Mouse (Mus musculus) heart, adult 9 months (tissue): ENCODE data around the gene Scnn1b.

Experiments used
- DNase-seq, 2 experiments: peaks; one replicate each; pipeline ENCODE4 v3.0.0; 2022; ENCODE audit warnings: low spot score in 2 of 2

Scnn1b gene

DNA sequence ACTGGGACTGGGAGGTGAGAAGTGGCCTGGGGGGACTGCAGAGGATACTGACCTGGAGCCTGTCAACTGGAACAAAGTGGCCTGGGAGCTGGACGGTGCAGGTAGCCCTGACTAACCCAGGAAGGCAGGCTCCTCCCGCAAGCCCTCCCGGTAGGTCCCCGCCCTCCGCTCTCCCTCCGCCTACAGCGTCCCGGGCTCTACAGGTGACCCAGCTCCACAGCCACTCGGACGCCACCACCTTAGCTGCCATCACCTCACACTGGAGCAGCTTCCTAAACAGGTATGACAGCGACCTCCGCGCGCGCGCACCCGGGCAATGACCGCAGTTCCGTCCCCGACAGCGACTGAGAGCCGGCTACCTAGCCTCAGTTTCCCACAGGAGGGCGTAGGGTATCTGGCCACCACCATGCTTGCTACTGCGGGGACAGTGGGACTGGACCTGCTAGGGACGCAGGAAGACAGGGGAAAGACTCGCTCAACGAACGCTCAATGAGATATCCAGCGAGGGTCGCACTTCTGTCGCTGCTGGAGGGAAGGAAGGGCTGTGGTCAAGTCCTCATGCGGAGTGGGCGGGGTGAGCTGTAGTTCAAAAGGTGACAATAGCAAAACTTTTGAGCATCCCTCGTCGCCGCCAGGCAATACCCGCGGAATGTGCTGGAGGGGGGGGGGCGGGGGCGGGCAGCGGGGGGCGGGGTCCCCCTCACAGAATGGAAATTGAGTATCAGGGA, at the start of gene Scnn1b:
Scnn1b (plus strand) TSS at position 181 of the 728 bp plus-strand sequence.
- no peak for DNase-seq

DNA sequence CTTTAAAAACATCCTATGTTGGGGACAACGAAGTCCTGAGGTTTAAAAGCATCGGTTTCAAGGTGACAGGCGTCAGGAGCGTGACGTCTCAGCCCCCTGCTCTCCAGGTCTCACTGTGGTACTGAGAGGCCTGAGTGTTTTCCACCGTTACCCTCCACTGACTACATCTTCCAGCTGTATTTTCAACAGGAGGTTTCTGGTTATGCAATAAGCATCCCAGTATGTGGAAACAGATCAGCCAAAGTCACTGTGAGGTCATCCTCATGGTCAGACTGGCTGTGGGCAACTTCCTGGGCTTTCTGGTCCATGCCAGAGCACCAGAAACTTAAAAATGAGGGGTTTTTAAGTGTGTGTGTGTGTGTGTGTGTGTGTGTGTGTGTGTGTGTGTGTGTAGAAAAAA, 43.2 kb upstream of the Scnn1b start:
- DNase-seq: no peak

DNA sequence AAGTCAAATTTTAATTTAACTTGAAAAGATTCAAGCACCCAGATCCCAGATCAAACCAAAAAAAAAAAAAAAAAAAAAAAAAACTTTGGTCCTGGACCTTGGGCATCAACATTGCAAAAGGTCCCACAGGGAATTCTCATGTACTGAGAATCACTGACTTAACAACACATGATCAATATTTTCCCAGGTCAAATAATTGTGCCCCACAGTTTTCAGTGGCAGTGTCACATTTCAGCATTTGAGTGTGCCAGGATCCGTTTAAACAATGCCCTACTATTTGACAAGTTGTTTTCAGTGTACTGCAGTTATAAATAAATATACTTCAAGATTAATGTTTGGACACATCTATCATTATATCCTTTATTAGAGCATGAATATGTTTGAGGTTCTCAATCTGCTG, 36.4 kb upstream of the Scnn1b start:
- DNase-seq: no peak

DNA sequence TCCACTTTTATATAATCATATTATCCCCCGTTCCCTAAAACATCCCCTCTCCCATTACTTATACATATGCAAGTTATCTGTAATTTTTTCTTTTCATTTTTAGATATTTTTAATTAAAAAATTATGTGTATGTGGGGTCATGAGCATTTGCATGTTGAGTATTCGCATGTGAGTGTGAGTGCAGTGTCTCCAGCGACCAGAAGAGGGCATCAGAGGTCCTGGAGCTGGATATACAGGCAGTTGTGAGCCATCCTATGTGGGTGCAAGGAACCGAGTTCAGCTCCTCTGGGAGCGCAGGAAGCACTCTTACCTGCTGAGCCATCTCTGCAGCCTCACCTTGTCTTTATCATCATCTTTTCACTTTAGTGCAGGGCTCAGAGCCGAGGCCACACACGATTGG, 29.4 kb upstream of the Scnn1b start:
- no peak for DNase-seq

DNA sequence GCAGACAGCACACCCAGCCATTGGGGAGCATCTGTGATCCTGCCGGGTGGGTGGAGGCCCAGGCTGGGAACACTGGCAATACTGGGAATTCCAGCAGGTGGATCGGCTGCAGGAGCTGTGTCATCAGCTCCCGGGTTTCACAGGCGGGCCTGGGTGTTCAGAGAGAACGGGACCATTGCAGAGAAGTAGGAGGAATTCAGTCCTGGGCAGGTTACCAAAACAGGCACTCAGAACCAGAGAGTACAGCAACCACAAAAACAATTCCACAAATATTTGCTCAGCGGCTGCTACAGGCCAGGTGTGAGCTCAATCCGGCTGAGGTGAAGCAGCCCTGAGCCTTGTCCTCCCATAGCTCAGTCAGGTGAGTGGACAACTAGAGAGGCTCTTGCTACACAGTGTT, 28.0 kb upstream of the Scnn1b start:
- DNase-seq: no peak

DNA sequence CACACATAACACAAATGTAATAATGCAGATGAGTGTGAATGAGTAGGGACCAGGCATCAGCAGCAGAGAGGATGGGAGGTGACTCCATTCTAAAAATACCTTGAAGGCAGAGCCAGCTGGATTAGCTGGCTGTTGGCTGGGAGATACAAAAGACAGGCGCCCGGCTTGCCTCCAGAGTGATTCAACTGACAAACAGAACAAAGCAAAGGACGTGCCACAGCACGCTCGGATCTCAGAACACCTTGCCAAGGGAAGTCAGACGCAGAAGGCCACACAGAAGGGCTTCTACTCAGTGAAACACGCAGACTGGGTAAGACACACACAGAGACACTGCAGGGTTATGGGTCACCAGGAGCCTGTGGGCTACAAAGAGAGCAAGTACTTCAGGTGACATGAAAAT, 24.0 kb upstream of the Scnn1b start:
- DNase-seq: peak; percentile 44 to 64

DNA sequence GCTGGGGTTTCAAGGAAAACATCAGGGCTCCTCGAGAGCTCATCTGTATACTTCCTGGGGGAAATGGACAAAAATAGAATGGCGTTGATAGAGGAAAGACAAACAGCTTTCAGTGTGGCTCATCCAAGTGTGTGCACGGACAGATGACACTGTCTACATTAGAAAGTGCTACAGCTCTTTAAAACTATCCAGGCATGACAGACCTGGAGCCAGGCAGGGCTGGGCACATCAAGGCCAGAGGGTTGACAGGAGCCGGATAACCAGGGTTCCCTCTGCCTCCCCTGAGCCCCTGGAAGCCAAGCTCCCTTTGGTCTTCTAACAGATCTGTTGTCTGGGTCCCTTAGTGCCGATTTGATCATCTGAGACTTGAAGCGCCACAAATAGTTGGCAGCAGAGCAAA, 22.6 kb upstream of the Scnn1b start:
- no peak for DNase-seq

DNA sequence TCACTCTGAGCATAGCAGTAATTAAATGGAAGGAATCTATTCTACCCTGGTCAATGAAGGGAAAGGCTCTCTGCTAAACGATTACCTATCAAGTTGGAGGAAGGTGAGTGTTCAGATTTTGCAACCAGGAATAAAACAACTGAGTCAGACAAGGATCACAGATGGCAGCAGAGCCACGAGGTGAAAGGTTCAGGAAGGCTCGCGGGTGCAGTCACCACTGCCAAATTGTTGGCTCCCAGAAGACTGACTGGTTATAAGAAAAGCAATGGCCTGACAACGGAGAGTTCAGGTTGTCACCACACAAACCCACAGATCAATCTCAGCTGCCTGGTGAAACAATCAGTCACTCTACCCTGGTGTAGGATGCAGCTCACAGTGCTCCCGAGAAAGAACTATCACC, 18.9 kb upstream of the Scnn1b start:
- no peak for DNase-seq

DNA sequence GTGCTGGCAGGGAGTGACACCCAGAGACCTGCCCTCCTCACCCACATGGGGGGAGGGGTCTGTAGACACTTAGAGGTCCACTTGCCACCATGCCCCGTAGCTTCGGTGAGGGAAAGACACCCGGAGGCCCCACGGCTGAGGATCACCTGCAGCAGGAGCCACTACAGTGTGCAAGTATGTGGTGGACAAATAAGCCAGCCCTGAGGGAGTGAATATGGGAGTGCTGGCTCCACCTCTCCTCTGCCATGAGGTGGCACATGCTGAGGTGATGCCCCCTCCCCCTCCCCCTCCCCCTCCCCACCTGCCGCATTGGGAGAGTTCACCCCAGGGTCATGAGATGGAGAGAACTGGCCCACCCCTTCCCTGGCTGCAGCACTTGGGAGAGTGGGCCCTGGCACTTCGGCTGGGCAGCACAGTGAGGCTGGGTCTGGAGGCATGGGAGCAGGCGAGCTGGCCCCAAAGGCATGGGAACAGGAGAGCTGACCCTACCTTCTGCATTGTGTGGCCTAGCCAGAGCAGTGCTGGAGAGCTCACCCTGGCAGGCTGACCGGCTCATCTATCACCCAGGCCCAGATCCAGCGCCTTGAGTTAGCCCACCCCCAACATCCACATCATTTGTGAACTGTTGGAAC, 16.2 kb upstream of the Scnn1b start:
- DNase-seq: no peak

DNA sequence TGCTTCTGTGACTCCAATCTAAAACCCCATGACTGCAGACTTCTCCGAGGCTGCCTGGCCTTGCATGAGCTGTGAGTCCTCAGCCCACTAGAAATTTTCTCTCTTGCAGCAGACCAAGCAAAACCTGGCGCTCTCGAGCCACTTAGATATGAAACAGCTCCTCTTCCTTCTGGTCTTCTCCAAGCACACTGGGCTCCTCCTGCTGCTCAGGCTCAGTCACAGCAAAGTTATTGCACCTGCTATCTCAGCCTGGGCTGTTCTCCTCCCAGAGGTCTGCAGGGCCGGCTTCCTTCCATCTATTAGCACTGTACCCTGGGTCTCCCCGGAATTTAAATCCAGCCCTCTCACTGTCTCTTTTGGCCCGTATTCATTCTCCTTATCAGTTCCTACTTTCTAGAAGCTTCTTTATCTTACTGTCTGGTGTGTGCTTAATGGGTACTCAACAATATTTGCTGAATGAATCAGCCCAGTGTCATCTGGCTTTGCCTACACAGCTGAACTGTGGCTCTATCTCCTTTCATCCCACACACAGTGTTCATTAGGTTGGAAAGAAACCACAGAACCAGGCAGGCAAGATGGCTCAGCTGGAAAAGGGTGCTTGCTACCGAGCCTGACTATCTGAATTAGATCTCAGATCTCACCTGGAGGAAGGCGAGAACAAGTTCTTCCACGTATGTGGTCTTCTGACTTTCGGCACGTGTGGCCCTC, 7.5 kb upstream of the Scnn1b start:
- DNase-seq: no peak

DNA sequence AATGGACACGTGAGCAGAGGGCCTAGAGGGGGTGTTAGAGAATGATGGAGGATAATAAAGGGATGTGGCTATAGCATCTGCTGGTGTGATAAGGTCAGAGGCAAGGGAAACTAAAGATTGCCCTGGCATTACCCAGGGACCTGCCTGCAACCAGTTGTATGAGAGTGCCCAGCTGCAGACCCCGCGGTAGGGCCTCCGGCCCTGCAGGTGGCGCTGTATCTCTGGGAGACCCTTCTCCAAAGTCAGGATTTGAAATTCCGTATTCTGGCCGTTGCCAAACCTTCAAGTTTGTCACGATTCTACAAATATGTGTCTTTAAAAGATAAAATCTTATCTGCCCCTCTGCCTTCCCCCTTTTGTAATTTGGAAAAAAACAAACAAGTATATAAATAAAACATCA, 5.9 kb upstream of the Scnn1b start:
- no peak for DNase-seq

DNA sequence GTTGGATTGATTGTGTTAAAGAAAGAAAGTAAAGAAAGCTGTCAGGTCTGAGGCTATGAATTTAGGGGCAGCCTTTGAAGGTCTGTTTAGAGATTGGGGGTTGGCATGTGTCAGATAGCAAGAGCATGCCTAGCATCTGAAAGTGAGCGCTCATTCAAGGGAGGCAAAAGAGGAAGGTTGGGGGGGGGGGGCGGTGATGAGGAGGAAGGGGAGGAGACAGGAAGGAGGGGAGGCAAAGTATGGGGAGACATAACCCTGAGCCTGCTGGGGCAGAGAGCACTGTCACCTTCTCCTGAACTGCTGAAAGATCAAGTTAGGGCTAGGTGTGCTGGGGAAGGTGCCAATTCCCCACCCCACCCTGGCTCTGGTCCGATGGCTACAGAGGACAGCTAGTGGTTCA, 6.8 kb downstream of the Scnn1b start:
- no peak for DNase-seq

DNA sequence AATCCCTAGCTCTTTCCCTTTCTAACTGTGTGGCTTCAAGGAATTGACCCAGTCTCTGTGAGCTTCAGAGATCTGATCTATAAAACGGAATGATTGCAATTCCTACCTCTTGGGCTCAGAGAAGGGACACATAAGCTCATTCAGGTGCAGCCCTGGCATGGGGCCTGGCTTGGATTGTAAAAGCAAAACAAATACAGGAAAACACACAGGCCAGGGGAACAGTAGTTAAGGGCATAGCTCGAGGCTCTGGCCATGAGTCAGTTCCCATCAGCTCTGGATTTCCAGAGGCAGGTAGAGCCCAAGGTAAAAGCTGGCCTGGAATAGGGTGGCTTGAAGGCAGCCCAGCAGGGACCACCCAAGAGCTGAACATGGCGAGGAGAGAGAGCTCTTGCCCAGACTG, 9.2 kb downstream of the Scnn1b start:
- DNase-seq: no peak

DNA sequence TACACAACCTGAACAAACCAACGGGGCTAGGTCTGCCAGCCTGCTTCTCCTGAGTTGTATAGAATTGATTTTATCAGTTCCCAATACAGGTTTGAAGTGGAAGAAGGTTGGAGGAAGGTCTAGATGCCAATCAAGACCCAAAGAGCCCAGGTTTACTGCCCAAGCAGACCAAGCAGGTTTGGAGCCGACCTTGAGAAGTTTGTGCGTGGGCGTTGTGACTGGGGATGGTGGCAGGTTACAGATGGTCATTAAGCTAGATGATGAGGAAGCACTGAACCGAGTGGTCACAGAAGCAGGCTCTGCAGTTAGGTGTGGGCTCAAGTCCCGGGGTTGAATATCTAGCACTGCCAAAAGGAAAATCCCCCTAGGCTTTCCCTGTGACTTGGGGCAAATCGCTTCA, 9.9 kb downstream of the Scnn1b start:
- no peak for DNase-seq

DNA sequence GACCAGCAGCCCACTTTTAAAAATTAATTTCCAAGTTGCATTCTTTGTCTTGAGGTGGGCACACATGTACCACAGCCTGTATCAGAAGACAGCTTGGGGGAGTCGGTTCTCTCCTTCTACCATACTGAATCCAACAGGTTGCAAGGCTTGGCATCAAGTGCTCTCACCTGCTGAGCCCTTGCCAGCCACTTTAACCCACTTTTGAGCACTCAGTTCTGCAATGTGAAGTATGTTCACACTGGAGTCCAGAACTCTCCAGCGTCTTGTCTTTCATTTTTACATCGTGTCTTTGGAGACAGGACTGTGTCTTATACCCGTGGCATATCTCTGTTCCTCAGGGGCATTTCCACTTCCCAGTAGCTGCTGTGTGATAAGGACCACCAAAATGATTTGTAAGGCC, 15.4 kb downstream of the Scnn1b start:
- no peak for DNase-seq

DNA sequence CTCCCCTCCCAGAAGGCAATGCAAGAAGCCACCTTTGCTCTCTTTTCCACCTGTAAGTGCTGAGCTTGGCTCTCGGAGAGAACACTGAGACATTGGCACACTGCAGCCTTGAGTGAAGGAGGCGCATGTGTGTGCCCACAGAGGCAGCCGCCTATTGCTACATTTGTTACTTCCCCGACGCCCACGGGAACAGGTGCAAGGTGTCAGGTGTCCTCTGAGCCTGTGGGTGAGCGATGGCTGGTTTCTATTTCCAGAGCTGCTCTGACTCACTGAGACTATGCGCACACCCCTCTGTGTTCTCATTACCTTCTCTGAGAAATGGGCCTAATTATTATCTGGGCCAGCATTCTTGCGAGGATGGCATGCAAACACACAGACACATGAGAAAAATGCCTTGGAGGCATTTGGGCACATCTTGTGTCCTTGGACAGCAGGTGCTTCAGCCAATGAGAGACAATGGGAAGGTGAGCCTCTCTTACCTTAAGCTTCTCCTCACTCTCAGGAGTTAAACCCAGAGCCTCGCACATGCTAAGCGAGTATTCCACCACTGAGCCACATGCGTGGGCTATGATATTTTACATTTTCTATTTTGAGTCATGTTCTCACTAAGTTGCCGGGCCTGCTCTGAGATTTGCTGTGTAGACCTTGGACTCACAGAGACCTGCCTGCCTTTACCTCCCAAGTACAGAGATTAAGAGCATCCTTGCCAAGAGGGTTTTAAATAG, 26.0 kb downstream of the Scnn1b start:
- no peak for DNase-seq

DNA sequence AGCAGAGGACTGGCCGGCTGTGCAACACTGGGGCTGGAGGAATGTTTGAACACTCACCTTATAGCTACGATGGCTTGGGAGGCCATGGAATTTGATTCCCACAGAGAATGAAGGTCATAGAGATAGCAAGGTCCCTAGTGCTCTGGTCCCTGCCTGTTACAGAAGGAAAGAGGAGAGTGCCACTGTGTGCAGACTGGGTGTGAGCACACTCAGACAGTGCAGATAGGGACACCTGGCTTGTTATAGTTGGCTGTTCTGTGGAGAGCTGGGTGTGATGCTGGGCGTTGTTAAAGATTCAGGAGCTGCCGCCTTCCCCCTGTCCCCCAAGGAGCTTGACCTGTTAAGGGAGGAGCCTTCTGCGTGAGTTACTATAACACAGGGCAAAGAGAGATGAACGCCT, 31.9 kb downstream of the Scnn1b start:
- no peak for DNase-seq

DNA sequence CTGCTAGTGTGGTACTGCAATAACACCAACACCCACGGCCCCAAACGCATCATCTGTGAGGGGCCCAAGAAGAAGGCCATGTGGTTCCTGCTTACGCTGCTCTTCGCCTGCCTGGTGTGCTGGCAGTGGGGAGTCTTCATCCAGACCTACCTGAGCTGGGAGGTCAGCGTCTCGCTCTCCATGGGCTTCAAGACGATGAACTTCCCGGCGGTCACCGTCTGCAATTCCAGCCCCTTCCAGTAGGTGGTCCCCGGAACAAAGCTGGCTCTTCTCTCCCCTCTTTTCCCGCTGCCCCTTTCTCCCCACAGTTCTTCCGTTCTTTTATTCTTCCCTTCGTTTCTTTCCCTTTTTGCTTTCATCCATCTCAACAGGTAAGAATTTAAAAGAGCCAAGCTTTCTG, 34.5 kb downstream of the Scnn1b start:
- no peak for DNase-seq

DNA sequence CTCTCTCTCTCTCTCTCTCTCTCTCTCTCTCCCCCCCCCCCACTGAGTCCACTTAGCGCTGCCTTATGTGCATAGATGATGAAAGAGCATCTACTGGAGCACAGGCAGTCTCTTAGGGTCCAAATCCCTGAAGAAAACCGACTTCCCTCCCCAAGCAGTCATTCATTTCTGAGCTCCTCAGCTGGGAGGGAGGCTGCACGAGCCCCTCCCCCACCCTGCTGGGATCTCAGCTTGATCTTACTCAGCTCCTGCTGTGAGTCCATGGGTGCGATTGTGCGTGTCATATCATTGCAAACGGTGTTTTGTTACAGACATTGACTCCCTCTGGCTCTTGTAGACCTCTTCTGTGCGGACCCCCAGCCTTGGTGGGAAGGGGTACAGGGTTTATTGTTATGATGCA, 35.1 kb downstream of the Scnn1b start:
- DNase-seq: no peak

DNA sequence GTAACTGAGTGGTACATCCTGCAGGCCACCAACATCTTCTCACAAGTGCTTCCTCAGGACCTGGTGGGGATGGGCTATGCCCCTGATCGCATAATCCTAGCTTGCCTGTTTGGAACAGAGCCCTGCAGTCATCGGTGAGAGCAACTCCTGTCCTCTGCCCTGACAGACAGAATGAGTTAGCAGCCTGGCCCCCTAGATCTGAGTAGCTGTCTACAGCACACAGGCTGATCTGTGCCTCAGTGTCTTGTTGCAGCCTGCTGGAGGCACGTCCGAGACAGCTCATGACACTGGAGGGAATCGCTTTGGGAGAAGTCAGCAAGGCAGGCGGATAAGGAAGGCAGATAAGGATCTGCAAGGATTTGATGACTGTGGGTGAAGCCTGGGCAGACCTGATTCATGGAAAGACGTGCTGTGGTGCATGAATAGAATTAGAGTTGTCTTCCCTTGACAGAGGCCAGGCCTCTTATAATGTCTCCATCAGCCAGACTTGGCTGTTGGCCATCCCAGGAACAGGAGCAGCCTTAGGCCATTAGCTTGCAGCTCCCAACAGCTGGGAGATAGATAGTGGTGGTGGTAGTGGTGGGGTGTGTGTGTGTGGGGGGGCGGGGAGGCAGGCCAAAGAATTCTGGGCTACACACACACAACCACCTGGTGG, 38.0 kb downstream of the Scnn1b start:
- no peak for DNase-seq

DNA sequence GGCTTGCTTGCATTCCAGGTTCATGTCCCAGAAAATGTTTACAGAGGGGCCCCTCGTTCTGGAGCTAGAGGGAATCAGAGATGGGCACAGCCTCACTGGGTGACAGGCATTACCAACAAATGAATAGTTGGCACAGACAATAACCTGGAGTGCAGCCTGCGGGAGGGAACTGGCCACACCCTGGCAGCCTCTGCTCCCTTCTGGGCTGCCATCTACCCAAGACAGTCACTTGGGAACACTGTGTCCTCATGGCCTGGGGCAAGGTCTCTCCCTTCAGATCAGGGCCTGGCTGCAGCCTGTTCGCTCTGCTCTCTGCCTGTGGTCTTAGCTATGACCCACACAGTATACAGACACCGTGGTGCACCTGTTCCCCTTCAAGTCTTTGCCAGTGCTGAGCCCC, 42.0 kb downstream of the Scnn1b start:
- no peak for DNase-seq

DNA sequence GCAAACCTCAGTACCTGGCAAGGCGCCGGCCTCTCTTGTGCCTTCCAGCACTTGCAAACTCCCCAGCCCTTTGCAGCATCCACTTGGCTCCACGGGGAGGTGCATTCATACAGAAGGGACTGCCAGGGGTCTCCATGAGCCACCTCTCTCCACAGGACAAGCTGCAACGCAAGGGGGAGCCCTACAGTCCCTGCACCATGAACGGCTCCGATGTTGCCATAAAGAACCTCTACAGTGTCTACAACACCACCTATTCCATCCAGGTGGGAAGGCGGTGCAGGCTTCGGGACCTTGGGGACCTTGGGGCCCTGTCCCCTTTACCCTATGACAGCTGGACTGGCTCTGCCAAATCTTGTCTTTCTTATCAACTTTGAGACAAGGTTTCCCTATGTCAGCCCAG, 47.4 kb downstream of the Scnn1b start:
- no peak for DNase-seq
